Mouse (Mus musculus): ENCODE results near the gene Tspan5. TPM values are rescaled to one million over a fixed set of nuclear protein-coding genes. Genes with fewer than 3 reads are reported as not detected.

The Tspan5 gene
- polyA plus RNA-seq, 1 experiment: 0.05 TPM

DNA sequence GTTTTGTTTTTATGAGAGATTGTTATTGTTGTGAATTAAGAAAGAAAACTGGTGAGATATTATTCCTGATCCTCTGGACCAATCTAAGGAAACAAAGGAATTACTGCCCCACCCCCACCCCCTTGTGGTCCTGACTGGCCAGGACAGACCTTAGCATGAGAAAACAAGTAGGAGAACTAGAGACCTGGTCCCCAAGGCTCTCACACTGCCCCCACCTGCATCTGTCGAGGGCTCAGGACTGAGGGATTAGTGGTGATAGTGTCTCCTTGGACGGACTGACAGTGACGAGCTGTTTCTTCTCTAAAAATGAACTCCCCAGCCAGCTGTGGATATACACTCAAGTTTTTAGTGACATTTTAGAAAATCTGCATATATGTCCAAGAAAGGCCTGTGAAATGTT lies 70.6 kb downstream of the Tspan5 start:
- H3K27me3 ChIP-seq (ENCODE audit: control insufficient read depth): no peaks in the 10 kb centered on the region
- H3K9me3 ChIP-seq (ENCODE audit: control insufficient read depth, low read length): no peaks in the 10 kb centered on the region
- no peaks in the 10 kb centered on the region for H3K36me3 ChIP-seq (ENCODE audit: control insufficient read depth)
- H3K4me1 ChIP-seq (ENCODE audit: control insufficient read depth): no peaks in the 10 kb centered on the region
- no peak overlapping the region for H3K4me3 ChIP-seq (replicated peaks)
- TF ChIP-seq GATA1 (IDR thresholded peaks at IDR 0.05; ENCODE audit: low read length): no peak
- no peak for TF ChIP-seq TAL1 (IDR thresholded peaks at IDR 0.05; ENCODE audit: low read length)

DNA sequence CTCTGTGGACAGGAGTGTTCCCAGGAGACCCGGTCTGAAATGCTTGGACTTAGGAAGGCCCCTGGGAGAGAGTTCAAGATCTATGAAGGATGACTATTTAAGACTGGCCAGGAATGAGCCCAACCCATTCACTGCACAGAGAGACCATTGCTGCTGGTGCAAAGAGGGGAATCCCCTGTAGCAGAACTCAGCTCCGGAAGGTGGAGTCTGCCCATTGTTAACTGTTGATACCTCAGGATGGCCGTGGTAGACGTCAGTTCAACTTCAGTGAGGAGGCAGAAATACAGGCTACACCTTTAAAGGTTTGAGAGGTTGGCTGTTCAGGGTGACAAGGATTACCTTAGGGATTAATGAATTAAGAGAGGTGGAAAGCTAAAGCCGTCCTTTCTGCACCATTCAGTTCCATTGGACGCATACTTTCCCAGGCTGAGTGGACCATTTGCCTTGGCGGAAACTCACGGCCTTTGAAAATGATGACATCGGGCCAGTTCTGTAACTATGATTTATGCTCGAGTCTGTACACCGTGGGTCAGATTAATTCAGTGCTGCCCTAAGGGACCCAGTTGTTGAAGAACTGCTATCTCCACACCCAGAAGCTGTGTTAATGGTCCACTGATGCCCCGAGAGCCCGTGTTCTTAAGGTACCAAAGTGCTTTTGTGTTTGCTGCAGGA lies 71.3 kb downstream of the Tspan5 start:
- no peaks in the 10 kb centered on the region for H3K4me1 ChIP-seq (ENCODE audit: control insufficient read depth)
- no peak overlapping the region for H3K4me3 ChIP-seq (replicated peaks)
- TF ChIP-seq TAL1 (IDR thresholded peaks at IDR 0.05; ENCODE audit: low read length) (no peak), GATA1 (IDR thresholded peaks at IDR 0.05; ENCODE audit: low read length) (no peak)
- no peaks in the 10 kb centered on the region for H3K27me3 ChIP-seq (ENCODE audit: control insufficient read depth)
- no peaks in the 10 kb centered on the region for H3K9me3 ChIP-seq (ENCODE audit: control insufficient read depth, low read length)
- H3K36me3 ChIP-seq (ENCODE audit: control insufficient read depth): no peaks in the 10 kb centered on the region

DNA sequence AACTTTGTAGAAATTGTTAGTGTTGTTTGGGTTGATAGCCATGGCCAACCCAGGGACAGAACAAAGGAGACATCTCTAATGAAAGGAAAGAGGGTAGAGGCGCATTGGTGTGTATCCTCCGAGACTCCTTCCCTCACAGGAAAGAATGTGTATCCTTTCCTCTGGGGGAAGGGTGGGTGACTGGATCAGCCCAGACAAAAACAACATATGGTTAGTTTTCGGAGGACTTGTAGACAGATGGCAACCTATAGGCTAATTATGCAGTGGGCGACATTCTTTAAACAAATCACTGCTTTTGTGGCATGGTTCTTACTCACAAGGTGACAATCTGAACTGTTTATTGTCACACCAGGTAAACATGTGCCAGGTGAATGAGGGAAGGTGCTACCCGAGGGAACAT lies 72.5 kb downstream of the Tspan5 start:
- no peaks in the 10 kb centered on the region for H3K36me3 ChIP-seq (ENCODE audit: control insufficient read depth)
- TF ChIP-seq GATA1 (IDR thresholded peaks at IDR 0.05; ENCODE audit: low read length): no peak
- TF ChIP-seq TAL1 (IDR thresholded peaks at IDR 0.05; ENCODE audit: low read length): no peak

DNA sequence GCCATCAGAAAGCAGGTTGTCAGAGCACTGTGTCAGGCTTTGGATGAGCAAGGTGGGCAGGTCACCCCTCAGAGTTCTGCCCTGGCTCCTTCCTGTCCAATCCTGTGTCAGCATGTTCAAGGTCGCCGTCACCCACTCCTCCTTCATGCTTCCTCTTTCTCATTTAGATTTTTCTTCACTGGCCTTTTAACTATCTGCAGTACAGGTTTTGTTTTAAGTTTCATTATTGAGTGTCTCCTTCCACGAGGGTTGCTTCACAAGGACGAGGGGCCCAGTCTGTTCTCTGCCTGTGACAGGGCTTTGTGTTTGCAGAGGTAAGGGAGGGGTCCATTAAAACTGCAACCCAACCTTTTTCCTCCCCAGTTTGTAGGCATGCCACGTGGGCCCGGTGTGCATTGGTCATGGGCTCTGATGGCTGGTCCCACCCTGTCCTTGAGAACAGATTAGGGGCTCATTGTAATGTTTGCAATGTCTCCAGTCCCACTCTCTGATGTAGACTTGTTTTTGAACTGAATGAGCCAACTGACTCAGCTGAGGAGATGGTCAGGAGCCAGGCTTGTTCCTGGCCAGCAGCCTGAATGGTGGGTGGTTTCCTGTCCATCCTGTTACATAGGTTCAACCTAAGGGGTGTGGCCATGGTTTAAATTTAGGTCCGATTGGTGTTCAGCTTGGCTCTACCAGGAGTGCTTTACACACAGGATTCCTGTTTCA lies 73.3 kb downstream of the Tspan5 start:
- no peak overlapping the region for H3K4me3 ChIP-seq (replicated peaks)
- no peaks in the 10 kb centered on the region for H3K27me3 ChIP-seq (ENCODE audit: control insufficient read depth)
- H3K36me3 ChIP-seq (ENCODE audit: control insufficient read depth): no peaks in the 10 kb centered on the region
- no peaks in the 10 kb centered on the region for H3K4me1 ChIP-seq (ENCODE audit: control insufficient read depth)
- TF ChIP-seq GATA1 (IDR thresholded peaks at IDR 0.05; ENCODE audit: low read length): no peak
- no peak for TF ChIP-seq TAL1 (IDR thresholded peaks at IDR 0.05; ENCODE audit: low read length)
- H3K9me3 ChIP-seq (ENCODE audit: control insufficient read depth, low read length): no peaks in the 10 kb centered on the region

More for the DNA sequence above, 72.5 kb downstream of the Tspan5 start:
- Histone ChIP-seq H3K4me3 (replicated peaks) (no peak overlapping the region), H3K27me3 (ENCODE audit: control insufficient read depth) (no peaks in the 10 kb centered on the region), H3K4me1 (ENCODE audit: control insufficient read depth) (no peaks in the 10 kb centered on the region), H3K9me3 (ENCODE audit: control insufficient read depth, low read length) (no peaks in the 10 kb centered on the region)

DNA sequence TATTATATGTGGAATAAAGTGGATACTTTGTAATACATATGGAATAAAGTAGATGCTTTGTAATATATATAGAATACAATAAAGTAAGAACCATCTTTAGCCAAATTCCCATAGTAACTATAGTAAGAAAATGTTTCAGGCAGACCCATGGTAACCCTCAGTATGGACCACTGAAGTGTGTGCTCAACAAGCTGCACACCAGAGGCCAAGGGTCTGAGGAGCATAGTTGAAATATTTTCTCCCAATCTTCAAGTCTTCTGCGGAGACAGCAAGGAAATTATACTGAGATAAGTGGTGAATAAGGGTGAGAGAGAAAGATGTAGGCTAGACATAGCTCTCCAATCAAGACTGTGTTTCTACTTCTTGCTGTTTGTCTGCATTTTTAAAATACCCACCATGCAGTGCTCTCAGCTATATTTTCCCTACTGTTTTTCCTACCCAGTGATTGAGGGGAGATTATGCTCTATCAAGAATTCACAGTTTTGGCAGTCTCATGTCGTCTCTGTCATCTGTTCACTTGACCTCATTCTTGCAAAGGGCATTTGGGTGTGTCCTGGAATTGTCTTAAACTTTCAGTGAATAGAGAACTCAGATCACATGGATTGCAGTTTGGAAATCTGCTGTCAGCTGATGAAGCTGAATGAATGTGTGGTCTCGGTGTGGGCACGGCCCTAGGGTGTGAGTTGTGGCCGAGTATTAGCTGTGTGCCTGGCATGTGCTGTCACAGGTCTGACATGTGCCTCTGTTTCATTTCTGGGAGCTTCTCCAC lies 75.1 kb downstream of the Tspan5 start:
- H3K9me3 ChIP-seq (ENCODE audit: control insufficient read depth, low read length): no peaks in the 10 kb centered on the region
- TF ChIP-seq GATA1 (IDR thresholded peaks at IDR 0.05; ENCODE audit: low read length) (no peak), TAL1 (IDR thresholded peaks at IDR 0.05; ENCODE audit: low read length) (no peak)
- H3K4me1 ChIP-seq (ENCODE audit: control insufficient read depth): no peaks in the 10 kb centered on the region
- H3K27me3 ChIP-seq (ENCODE audit: control insufficient read depth): no peaks in the 10 kb centered on the region
- H3K4me3 ChIP-seq (replicated peaks): no peak overlapping the region
- H3K36me3 ChIP-seq (ENCODE audit: control insufficient read depth): no peaks in the 10 kb centered on the region

DNA sequence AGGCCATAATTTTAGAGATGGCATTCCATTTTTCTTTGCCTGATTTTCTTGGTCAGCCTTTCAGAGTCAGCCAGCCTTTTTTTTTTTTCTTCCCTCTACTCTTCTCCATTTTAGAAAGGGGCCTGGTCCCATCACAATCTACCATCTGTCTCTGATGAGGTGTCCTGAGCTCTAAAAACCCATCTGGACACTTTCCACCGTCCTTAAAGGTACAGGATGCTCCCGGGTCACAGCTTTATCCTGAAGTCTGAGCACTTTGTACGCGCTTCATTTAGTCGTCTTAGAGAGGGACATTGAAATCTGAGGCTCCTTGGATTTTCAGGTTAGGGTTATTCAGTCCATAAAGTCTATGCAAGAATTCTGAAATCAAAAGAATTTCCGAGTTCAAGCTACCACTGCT lies 77.9 kb downstream of the Tspan5 start:
- no peak for TF ChIP-seq GATA1 (IDR thresholded peaks at IDR 0.05; ENCODE audit: low read length)
- no peak for TF ChIP-seq TAL1 (IDR thresholded peaks at IDR 0.05; ENCODE audit: low read length)
- no peaks in the 10 kb centered on the region for H3K9me3 ChIP-seq (ENCODE audit: control insufficient read depth, low read length)
- no peaks in the 10 kb centered on the region for H3K27me3 ChIP-seq (ENCODE audit: control insufficient read depth)
- no peak overlapping the region for H3K4me3 ChIP-seq (replicated peaks)
- H3K36me3 ChIP-seq (ENCODE audit: control insufficient read depth): no peaks in the 10 kb centered on the region
- H3K4me1 ChIP-seq (ENCODE audit: control insufficient read depth): no peaks in the 10 kb centered on the region

DNA sequence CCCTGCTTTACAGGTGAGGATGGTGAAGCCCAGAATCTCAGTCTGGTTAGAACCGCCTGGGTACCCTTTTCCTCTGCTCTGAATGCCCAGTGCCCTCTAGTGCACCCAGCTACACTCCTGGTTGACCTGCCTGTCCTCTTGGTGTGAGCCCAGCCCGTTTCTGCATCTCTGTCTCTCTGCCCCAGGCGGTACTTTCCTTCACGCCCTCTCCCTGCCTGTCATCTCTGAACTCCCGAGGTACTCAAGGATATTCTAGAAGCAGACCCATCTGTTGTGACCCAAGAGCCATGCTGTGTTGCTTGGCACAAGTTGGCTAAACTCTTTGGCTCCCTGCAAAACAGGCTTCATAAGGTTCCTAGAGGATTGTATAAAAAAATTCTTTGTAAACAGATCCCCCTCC lies 78.3 kb downstream of the Tspan5 start:
- Histone ChIP-seq H3K27me3 (ENCODE audit: control insufficient read depth) (no peaks in the 10 kb centered on the region), H3K36me3 (ENCODE audit: control insufficient read depth) (no peaks in the 10 kb centered on the region), H3K9me3 (ENCODE audit: control insufficient read depth, low read length) (no peaks in the 10 kb centered on the region), H3K4me1 (ENCODE audit: control insufficient read depth) (no peaks in the 10 kb centered on the region), H3K4me3 (replicated peaks) (no peak overlapping the region)
- no peak for TF ChIP-seq GATA1 (IDR thresholded peaks at IDR 0.05; ENCODE audit: low read length)
- no peak for TF ChIP-seq TAL1 (IDR thresholded peaks at IDR 0.05; ENCODE audit: low read length)

DNA sequence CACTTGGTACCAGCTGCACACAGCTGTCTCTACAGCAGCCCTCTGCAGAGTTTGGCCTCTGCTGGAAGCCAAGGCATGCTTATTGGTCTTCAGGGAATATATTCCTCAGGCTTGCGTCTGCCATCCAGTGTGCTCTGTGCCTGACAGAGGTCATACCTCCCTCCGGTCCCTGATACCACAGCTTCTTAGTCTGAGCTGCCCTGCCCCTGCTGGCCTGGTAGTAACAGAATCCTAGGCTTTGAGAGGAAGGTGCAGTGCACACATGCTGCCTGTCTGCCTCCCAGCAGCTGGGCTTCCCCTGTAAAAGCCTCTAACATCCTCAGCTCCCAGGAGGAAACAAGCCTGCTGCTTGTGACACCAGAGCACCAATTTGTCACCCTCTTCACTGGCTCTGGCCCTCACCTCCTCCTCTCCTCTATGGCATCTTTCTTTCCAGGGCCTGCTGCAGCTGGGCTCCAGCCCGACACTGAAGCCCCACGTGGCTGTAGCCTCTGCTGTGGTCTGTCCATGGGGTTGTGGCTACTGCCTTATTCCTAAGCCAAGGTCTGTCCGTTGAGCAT lies 80.0 kb downstream of the Tspan5 start:
- Histone ChIP-seq H3K27me3 (ENCODE audit: control insufficient read depth) (no peaks in the 10 kb centered on the region), H3K4me3 (replicated peaks) (no peak overlapping the region), H3K36me3 (ENCODE audit: control insufficient read depth) (no peaks in the 10 kb centered on the region), H3K9me3 (ENCODE audit: control insufficient read depth, low read length) (no peaks in the 10 kb centered on the region), H3K4me1 (ENCODE audit: control insufficient read depth) (no peaks in the 10 kb centered on the region)
- TF ChIP-seq GATA1 (IDR thresholded peaks at IDR 0.05; ENCODE audit: low read length): no peak
- no peak for TF ChIP-seq TAL1 (IDR thresholded peaks at IDR 0.05; ENCODE audit: low read length)

DNA sequence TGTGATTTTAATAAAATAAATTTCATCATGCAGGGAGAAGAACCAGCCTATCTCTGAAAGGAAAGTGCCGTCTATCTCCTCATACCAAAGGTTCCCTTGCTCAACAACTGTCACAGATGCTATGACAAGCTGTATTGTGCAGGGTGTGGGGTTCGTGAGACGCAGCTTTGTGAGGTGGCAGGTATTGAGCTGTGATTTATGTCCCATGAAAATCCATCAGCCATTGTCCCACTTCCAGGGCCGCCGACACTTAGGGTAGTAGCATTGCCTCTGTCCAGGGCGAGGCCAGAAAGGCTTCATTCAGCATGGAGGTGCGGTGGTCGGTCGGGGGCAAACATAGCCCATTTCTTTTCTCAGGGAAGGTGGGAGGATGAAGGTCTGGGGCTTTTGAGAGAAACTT lies 81.9 kb downstream of the Tspan5 start:
- TF ChIP-seq TAL1 (IDR thresholded peaks at IDR 0.05; ENCODE audit: low read length): no peak
- TF ChIP-seq GATA1 (IDR thresholded peaks at IDR 0.05; ENCODE audit: low read length): no peak
- Histone ChIP-seq H3K4me3 (replicated peaks) (no peak overlapping the region), H3K36me3 (ENCODE audit: control insufficient read depth) (no peaks in the 10 kb centered on the region), H3K4me1 (ENCODE audit: control insufficient read depth) (no peaks in the 10 kb centered on the region), H3K27me3 (ENCODE audit: control insufficient read depth) (no peaks in the 10 kb centered on the region), H3K9me3 (ENCODE audit: control insufficient read depth, low read length) (no peaks in the 10 kb centered on the region)
